Mouse (Mus musculus) intestine, embryonic 15.5 days (tissue): ENCODE measurements at regions not wholly inside any gene's neighbourhood (a gene's known extent, or its start where the extent isn't known, plus 50 kb on each side); places are given as distances from the start of the nearest gene placed in this dataset.
A peak's percentile ranks its signal among the peaks of the same experiment; 100 is the strongest.
"Not testable (repeated sequence)": the region's sequence is repeated elsewhere in the genome, so short reads cannot be mapped to it uniquely, and the experiment has no call there.

ENCODE experiments used
- ATAC-seq: fragments of 200-750 bp; cut with Nextera tagmentation; 2 replicates; pipeline ENCODE4 v1.8.0; 2017; ENCODE audit warnings: moderate TSS enrichment, moderate library complexity
- H3K27ac ChIP-seq: fragments of 300-500 bp; sonication (generic); 2 replicates; pipeline ENCODE4 v1.5.1; 2015; ENCODE audit warnings: mild to moderate bottlenecking, inconsistent platforms
- H3K27me3 ChIP-seq: fragments of 300-500 bp; sonication (generic); replicated peaks from 2 replicates; pipeline ENCODE4 v1.6.1; 2015; ENCODE audit warnings: inconsistent platforms
- H3K36me3 ChIP-seq: fragments of 300-500 bp; sonication (generic); 2 replicates; pipeline ENCODE4 v1.6.1; 2015; ENCODE audit warnings: inconsistent platforms
- H3K4me1 ChIP-seq: fragments of 300-500 bp; sonication (generic); replicated peaks from 2 replicates; pipeline ENCODE4 v1.6.1; 2015; ENCODE audit warnings: inconsistent platforms
- H3K4me2 ChIP-seq: fragments of 300-500 bp; sonication (generic); replicated peaks from 2 replicates; pipeline ENCODE4 v1.6.1; 2015; ENCODE audit warnings: mild to moderate bottlenecking, inconsistent platforms
- H3K4me3 ChIP-seq: fragments of 300-500 bp; sonication (generic); replicated peaks from 2 replicates; pipeline ENCODE4 v1.5.1; 2015; ENCODE audit warnings: inconsistent platforms
- H3K9ac ChIP-seq: fragments of 300-500 bp; sonication (generic); 2 replicates; pipeline ENCODE4 v1.6.1; 2015; ENCODE audit warnings: inconsistent platforms
- H3K9me3 ChIP-seq: fragments of 300-500 bp; sonication (generic); 2 replicates; pipeline ENCODE4 v1.6.1; 2016; ENCODE audit warnings: inconsistent platforms
- WGBS: fragments of 180-500 bp; shearing (Covaris S2); methylation state at CpG from one replicate; pipeline ENCODE4 v1.1.7; 2015; 5-methylcytosine and 5-hydroxymethylcytosine counted together

- Histone ChIP-seq H3K9me3 (no peaks in the 10 kb centered on the region), H3K9ac (no peak overlapping the region), H3K4me1 (no peaks in the 10 kb centered on the region), H3K27ac (no peak overlapping the region), H3K36me3 (no peaks in the 10 kb centered on the region), H3K27me3 (no peaks in the 10 kb centered on the region), H3K4me3 (no peak overlapping the region), H3K4me2 (no peak overlapping the region)
- WGBS, result 72% methylated on average over 8 of the region's 8 CpGs
- ATAC-seq, result no peak
These were observed 102.6 kb downstream of the Naa11 start for GRCm38 (mm10) chr5:97289401-97290165.

GRCm38 (mm10) chr5:97279455-97279854 is 112.7 kb downstream of the Naa11 start:
- Histone ChIP-seq H3K9me3 (no peaks in the 10 kb centered on the region), H3K4me3 (no peak overlapping the region), H3K27me3 (no peaks in the 10 kb centered on the region), H3K27ac (no peak overlapping the region), H3K4me1 (0 out of 2 replicates have a peak, but pooled peaks cover 3% of the 10 kb centered on the region), H3K4me2 (no peak overlapping the region), H3K9ac (no peak overlapping the region), H3K36me3 (no peaks in the 10 kb centered on the region)
- 76% methylated on average over 5 of the region's 5 CpGs for WGBS
- ATAC-seq, result no peak

DNA sequence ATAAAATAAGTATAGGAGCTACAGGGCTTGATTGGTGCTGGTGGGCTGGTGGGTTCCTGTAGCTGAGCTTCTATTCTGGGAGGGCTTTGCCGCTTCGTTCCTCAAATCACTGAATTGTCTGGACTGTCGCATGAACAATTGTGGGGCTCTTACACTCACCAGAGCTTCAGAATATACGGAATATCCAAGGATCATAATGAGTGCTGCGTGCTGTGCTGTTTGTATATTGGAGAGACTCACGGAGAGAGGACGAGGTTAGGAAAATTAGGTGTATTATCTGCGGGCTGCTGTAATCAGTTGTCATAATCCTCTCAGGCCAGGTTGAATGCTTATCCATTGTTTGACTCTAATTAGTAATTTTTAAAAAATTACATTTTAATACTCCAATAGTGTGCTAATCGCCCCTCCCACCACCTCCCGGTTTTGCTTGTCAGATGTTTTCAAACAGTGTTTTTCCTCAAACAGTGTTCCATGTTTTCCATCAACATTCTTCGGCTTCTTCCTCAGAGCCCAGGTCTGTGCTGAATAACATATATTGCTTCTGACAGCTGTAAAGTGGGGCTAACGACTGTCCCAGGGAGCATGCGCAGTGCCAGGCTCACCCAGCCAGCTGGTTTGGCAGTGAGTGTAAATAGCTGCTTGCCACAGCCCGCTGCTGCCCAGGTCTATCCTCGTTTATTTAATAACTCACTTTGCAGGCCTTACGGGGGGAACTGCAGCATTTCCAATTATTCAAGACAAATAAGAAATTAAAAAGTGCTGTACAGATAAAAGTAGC is 114.2 kb downstream of the Naa11 start:
- H3K9ac ChIP-seq, result no peak overlapping the region
- no peak overlapping the region for H3K4me3 ChIP-seq
- H3K4me2 ChIP-seq, result no peak overlapping the region
- H3K27me3 ChIP-seq, result no peaks in the 10 kb centered on the region
- H3K27ac ChIP-seq, result no peak overlapping the region
- H3K9me3 ChIP-seq, result no peaks in the 10 kb centered on the region
- 0 out of 2 replicates have a peak, but pooled peaks cover 3% of the 10 kb centered on the region for H3K4me1 ChIP-seq
- H3K36me3 ChIP-seq, result no peaks in the 10 kb centered on the region
- 65% methylated on average over 16 of the region's 16 CpGs for WGBS
- ATAC-seq, result no peak

GRCm38 (mm10) chr5:97276724-97277123 is 115.5 kb downstream of the Naa11 start:
- 72% methylated on average over 5 of the region's 5 CpGs for WGBS
- ATAC-seq, result no peak
- H3K36me3 ChIP-seq, result no peaks in the 10 kb centered on the region
- H3K4me1 ChIP-seq, result 0 out of 2 replicates have a peak, but pooled peaks cover 3% of the 10 kb centered on the region
- no peak overlapping the region for H3K4me3 ChIP-seq
- no peaks in the 10 kb centered on the region for H3K27me3 ChIP-seq
- no peaks in the 10 kb centered on the region for H3K9me3 ChIP-seq
- H3K9ac ChIP-seq, result no peak overlapping the region
- H3K27ac ChIP-seq, result no peak overlapping the region
- no peak overlapping the region for H3K4me2 ChIP-seq

- H3K4me2 ChIP-seq, H3K27ac ChIP-seq, H3K4me3 ChIP-seq, H3K27me3 ChIP-seq, H3K4me1 ChIP-seq, H3K9ac ChIP-seq, H3K36me3 ChIP-seq, ATAC-seq, H3K9me3 ChIP-seq: not testable (repeated sequence)
- 89% methylated on average over 12 of the region's 12 CpGs for WGBS
These were observed 127.5 kb downstream of the Naa11 start for GRCm38 (mm10) chr5:97264666-97265065.

DNA sequence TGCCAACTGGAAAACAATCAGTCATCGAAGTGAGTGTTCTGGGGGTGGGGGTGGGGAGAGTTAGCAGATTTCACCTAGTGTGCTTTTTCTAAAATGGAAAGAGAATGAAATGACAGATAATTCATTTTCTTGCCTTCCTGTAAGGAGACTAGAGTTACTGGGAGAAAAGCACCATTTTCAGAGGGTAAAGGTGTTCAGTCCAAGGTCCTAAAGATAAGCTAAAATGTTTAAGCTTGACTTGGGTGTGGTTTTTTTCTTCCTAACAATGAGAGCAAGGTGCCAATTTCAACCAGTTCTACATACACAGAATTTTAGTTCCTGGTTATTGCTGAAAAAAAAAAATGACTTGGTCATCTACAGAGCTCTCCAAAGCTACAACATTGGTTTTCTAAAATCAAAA is 135.1 kb downstream of the Naa11 start:
- ATAC-seq, result peak; percentile 81
- no peaks in the 10 kb centered on the region for H3K9me3 ChIP-seq
- no peaks in the 10 kb centered on the region for H3K4me1 ChIP-seq
- H3K27ac ChIP-seq, result no peak overlapping the region
- H3K9ac ChIP-seq, result no peak overlapping the region
- H3K27me3 ChIP-seq, result no peaks in the 10 kb centered on the region
- WGBS, result 75% methylated on average over 1 of the region's 1 CpGs
- no peaks in the 10 kb centered on the region for H3K36me3 ChIP-seq
- H3K4me3 ChIP-seq, result no peak overlapping the region
- no peak overlapping the region for H3K4me2 ChIP-seq

- Histone ChIP-seq H3K9ac (no peak overlapping the region), H3K4me2 (no peak overlapping the region), H3K27me3 (no peaks in the 10 kb centered on the region), H3K36me3 (no peaks in the 10 kb centered on the region), H3K9me3 (no peaks in the 10 kb centered on the region), H3K4me1 (no peaks in the 10 kb centered on the region), H3K27ac (no peak overlapping the region), H3K4me3 (no peak overlapping the region)
- WGBS, result 63% methylated on average over 7 of the region's 7 CpGs
- ATAC-seq, result peak; percentile 36; the same call in 1 of the 2 replicates
These were observed 135.6 kb downstream of the Naa11 start for GRCm38 (mm10) chr5:97256445-97257060.

DNA sequence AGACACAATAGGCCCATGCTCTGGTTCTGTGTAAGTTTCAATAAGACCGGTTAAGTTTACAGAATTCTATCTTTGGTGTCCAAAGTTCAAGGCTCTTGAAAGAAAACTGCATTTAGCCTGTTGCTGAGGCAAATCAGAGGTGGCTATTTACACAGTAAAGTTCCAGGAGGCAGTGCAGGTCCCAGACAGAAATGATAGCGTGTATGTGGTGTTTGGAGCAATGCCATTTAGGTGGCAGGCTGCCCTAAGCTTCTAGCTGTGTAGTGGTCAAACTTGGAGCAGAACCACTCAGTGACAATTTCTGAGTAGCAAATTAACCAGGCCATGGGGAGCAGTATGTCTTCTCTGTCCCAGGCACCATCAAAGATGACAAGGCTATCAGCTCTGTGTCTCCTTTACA is 125.5 kb upstream of the Paqr3 start:
- Histone ChIP-seq H3K27me3 (no peaks in the 10 kb centered on the region), H3K4me1 (no peaks in the 10 kb centered on the region), H3K4me2 (no peak overlapping the region), H3K27ac (no peak overlapping the region), H3K4me3 (no peak overlapping the region), H3K9me3 (no peaks in the 10 kb centered on the region), H3K36me3 (no peaks in the 10 kb centered on the region), H3K9ac (no peak overlapping the region)
- 68% methylated on average over 2 of the region's 2 CpGs for WGBS
- ATAC-seq, result no peak

DNA sequence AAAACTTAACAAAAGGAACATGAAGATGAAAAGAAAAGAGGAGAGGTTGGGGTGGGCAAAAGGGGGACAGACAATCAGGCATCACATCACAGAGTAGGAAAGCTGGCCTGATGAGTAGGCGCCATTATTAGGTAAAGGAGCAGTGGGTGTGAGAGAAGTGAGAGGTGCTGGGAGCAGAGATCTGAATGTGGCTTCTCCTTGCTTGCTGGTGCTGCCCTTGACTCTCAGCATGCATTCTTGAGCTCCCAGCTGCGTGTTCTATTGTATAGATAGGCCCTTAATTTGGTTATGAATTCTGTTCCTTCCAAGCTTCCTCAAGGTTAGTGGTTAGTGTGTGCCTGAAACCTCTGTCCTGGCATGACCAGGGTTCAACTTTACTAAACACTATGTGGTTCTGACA is 115.0 kb upstream of the Paqr3 start:
- Histone ChIP-seq H3K27me3 (no peaks in the 10 kb centered on the region), H3K27ac (no peak overlapping the region), H3K36me3 (no peaks in the 10 kb centered on the region), H3K4me3 (no peak overlapping the region), H3K4me1 (no peaks in the 10 kb centered on the region), H3K9me3 (no peaks in the 10 kb centered on the region), H3K9ac (no peak overlapping the region), H3K4me2 (no peak overlapping the region)
- 59% methylated on average over 2 of the region's 2 CpGs for WGBS
- ATAC-seq, result no peak

DNA sequence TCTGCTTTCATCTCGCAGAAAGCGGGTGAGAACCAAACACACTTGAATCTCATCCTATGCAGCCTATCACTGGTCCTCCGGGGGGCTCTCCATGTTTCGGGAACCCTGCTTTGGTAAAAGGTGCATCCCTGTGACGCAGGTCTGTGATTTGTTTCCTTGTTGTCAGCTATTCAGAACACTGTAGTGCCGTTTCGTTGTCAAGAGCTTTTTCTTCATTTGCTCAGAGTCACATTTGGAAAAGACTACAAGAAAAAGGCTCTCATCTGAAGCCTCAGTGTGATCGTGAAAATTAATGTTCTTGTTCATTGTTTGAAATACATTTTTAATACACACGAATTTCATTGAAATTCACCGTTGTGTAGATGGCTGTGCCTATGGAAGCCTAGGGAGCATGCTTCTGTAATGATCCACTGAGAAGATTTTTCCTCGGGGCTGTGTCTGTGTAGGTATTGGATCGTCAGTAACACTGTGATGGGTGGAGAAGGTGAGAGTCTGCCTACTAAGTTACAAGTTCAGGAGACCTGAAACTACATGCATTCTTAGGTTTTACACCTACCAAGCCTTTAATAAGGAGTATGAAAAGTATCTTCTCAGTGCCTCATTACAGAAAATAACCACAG is 112.0 kb upstream of the Paqr3 start:
- Histone ChIP-seq H3K9me3 (no peaks in the 10 kb centered on the region), H3K4me3 (no peak overlapping the region), H3K27ac (no peak overlapping the region), H3K36me3 (no peaks in the 10 kb centered on the region), H3K9ac (no peak overlapping the region), H3K27me3 (no peaks in the 10 kb centered on the region), H3K4me2 (no peak overlapping the region), H3K4me1 (no peaks in the 10 kb centered on the region)
- ATAC-seq, result no peak
- 83% methylated on average over 12 of the region's 12 CpGs for WGBS

DNA sequence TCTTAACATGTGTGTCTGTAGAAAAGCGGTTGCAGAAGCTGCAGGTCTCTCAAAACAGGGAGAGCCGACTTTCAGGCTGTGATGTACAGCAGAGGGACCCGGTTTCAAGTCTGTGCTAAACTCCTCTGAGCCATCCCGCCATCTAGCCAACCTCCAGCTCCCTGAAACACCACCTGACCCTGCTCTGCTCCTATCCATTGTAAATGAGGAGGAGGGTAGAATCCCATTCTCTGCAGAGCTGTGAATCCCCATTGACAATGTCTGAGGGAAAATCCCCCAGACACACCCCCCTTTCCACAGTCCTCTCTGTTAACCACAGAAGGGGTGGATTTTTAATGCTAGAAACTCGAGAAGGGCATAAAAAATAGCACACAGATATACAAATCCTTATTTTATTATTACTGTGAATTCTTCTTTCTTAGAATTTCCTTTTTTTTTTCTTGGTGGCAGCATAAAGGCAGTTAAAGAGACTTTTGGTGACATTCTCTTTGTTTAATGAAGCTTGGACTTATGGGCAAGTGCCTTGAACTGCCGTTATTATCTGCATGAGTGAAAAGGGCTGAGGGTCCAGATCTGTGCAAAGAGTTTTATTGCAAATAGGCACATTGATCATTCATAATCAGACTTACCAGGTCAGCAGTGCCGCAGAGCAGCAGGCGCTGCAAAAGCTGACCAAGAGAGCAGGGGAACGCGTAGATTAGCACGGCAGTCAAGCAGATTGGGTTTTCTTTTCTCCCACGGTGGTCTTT is 111.3 kb upstream of the Paqr3 start:
- H3K27ac ChIP-seq, result no peak overlapping the region
- H3K9ac ChIP-seq, result no peak overlapping the region
- no peaks in the 10 kb centered on the region for H3K36me3 ChIP-seq
- no peak overlapping the region for H3K4me2 ChIP-seq
- no peaks in the 10 kb centered on the region for H3K9me3 ChIP-seq
- H3K4me1 ChIP-seq, result no peaks in the 10 kb centered on the region
- no peaks in the 10 kb centered on the region for H3K27me3 ChIP-seq
- 69% methylated on average over 12 of the region's 12 CpGs for WGBS
- no peak overlapping the region for H3K4me3 ChIP-seq
- ATAC-seq, result no peak

GRCm38 (mm10) chr5:97218712-97219111 is 107.3 kb upstream of the Paqr3 start:
- Histone ChIP-seq H3K36me3 (no peaks in the 10 kb centered on the region), H3K27me3 (no peaks in the 10 kb centered on the region), H3K27ac (no peak overlapping the region), H3K4me2 (no peak overlapping the region), H3K4me3 (no peak overlapping the region), H3K9ac (no peak overlapping the region), H3K9me3 (no peaks in the 10 kb centered on the region), H3K4me1 (no peaks in the 10 kb centered on the region)
- WGBS, result 68% methylated on average over 1 of the region's 1 CpGs
- ATAC-seq, result no peak
